In the genomic region with DNA sequence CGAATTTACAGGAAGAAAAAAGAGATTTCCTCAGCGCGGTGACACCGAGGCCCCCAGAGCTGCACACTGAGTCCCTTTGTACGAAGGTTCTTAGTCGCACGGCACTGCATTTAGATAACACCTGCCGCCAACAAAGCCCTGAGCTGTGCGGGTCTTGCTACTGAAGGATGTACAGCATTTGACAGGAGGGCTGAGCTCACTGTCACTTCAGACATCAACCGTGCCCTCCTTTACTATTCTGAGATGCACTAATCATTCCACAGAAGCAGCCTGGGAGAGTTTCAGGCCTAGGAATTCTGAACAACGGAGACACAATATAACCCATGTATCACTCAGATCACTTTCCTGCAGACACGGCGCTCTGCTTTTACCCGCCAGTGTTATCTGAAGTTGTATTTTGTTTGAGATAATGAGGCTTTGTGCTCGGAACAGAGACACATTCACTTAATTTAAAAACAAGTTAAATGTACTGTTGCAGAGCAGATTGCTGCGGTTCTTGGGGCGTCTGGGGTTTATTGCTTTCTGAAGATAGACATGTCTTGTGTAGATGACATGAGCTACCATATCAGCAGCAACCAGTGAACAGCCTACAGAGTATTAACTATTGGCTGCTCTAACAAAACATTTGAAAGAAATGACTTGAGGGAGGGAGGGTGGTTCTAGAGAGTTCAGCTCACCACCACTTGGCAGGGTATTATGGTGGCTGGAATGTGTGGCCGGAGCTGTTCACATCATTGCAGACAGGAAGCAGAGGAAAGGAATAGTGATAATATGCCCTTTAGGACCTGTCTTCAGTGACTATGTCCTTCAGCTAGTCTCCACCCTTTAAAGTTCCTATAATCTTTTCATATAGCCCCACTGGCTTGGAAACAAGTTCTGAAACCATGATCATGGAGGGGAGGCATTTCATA, we compare ENCODE assay signal across 13 mouse cellular contexts. TPM values are rescaled to one million over a fixed set of nuclear protein-coding genes. Genes with fewer than 3 reads are reported as not detected.
DNase-seq lines count a peak whose midpoint lies in the region; ATAC-seq lines count a peak whose summit lies in the region.
"Had no signal": no experiment of that assay in that cellular context is flagged by ENCODE, and none has a peak within 500 bp of the region (broad histone marks: within the 10 kb centered on the region; RNA-seq: fewer than 3 reads in every experiment).

No protein-coding gene starts in this region.

- H3K9ac ChIP-seq in hindbrain, embryonic 16.5 days (ENCODE audit: low read depth, low read length): peak overlapping the region; percentile 16; the same call in 1 of the 2 replicates
- H3K9ac ChIP-seq: embryonic facial prominence, embryonic 13.5 days; limb, embryonic 13.5 days; lung, embryonic 15.5 days had no signal

- H3K4me3 ChIP-seq in heart, embryonic 10.5 days: 0 out of 2 replicates have a peak overlapping the region, but pooled peaks have one; percentile 12
- no peak overlapping the region for H3K4me3 ChIP-seq in hindbrain, embryonic 16.5 days (ENCODE audit: low read length)
- H3K4me3 ChIP-seq: embryonic facial prominence, embryonic 13.5 days; limb, embryonic 13.5 days; lung, embryonic 15.5 days had no signal

- no peak overlapping the region for H3K4me2 ChIP-seq in hindbrain, embryonic 16.5 days (ENCODE audit: low read length)
- H3K4me2 ChIP-seq: embryonic facial prominence, embryonic 13.5 days; limb, embryonic 13.5 days; lung, embryonic 15.5 days had no signal

- WGBS in heart, embryonic 10.5 days: 20% methylated on average over 18 of the region's 18 CpGs
- WGBS in hindbrain, embryonic 16.5 days: 48% methylated on average over 18 of the region's 18 CpGs

- no peak overlapping the region for H3K27ac ChIP-seq in heart, embryonic 10.5 days
- peak overlapping the region; percentile 67 for H3K27ac ChIP-seq in hindbrain, embryonic 16.5 days (ENCODE audit: low read depth, low read length)
- H3K27ac ChIP-seq: embryonic facial prominence, embryonic 13.5 days; limb, embryonic 13.5 days; lung, embryonic 15.5 days had no signal

- H3K9me3 ChIP-seq in heart, embryonic 10.5 days: no peaks in the 10 kb centered on the region
- no peaks in the 10 kb centered on the region for H3K9me3 ChIP-seq in hindbrain, embryonic 16.5 days (ENCODE audit: control insufficient read depth, low read length)
- H3K9me3 ChIP-seq: embryonic facial prominence, embryonic 13.5 days; limb, embryonic 13.5 days; lung, embryonic 15.5 days had no signal

- DNase-seq in heart, embryonic 10.5 days (ENCODE audit: low spot score): no peak
- DNase-seq in heart, adult 9 months (ENCODE audit: low spot score in 2 of 2): no peak
- DNase-seq in retina, postnatal 1 day: peak; percentile 42
- no peak for DNase-seq in retina, embryonic 14.5 days (ENCODE audit: low spot score)
- DNase-seq in telencephalon, adult 2 months (ENCODE audit: low read depth, low spot score): peak; percentile 8
- no peak for DNase-seq in cerebellum, postnatal 36 days
- no peak for DNase-seq in thymus, postnatal 10 days (ENCODE audit: low spot score in 2 of 2)
- DNase-seq: cerebellum, adult 9-11 months had no signal

- H3K4me1 ChIP-seq in heart, embryonic 10.5 days: peaks cover 7% of the 10 kb centered on the region; the same call in 1 of the 2 replicates
- no peaks in the 10 kb centered on the region for H3K4me1 ChIP-seq in hindbrain, embryonic 16.5 days (ENCODE audit: control insufficient read depth, insufficient read depth, low read depth, low read length)
- H3K4me1 ChIP-seq: embryonic facial prominence, embryonic 13.5 days; limb, embryonic 13.5 days; lung, embryonic 15.5 days had no signal

- no peaks in the 10 kb centered on the region for H3K27me3 ChIP-seq in heart, embryonic 10.5 days (ENCODE audit: insufficient read depth, poor library complexity, severe bottlenecking)
- no peaks in the 10 kb centered on the region for H3K27me3 ChIP-seq in hindbrain, embryonic 16.5 days (replicated peaks; ENCODE audit: control insufficient read depth, insufficient read depth, low read length)
- H3K27me3 ChIP-seq: embryonic facial prominence, embryonic 13.5 days; limb, embryonic 13.5 days; lung, embryonic 15.5 days had no signal

- peak; percentile 84 for ATAC-seq in hindbrain, embryonic 16.5 days
- ATAC-seq: activated CD4-positive, CD25-positive, alpha-beta regulatory T cell, adult 4 months had no signal

- no peaks in the 10 kb centered on the region for H3K36me3 ChIP-seq in heart, embryonic 10.5 days
- H3K36me3 ChIP-seq in hindbrain, embryonic 16.5 days (ENCODE audit: control insufficient read depth, insufficient read depth, low read length): no peaks in the 10 kb centered on the region
- H3K36me3 ChIP-seq: embryonic facial prominence, embryonic 13.5 days; limb, embryonic 13.5 days; lung, embryonic 15.5 days had no signal

RNA-seq across cellular contexts. Expression of a gene that starts 25.5 kb away (rescaled TPM):
- 22.8 and 23.2 TPM in 2 replicates for polyA plus RNA-seq in heart, embryonic 10.5 days (2016; fragmentation: Nextera tagmentation; extraction: Ambion mirVana)
- polyA plus RNA-seq in hindbrain, embryonic 16.5 days (2015; fragmentation: Nextera tagmentation; extraction: Ambion mirVana): 47.1 and 50.3 TPM in 2 replicates

Comparison
In these comparisons a context has a peak if more than half of its experiments do, and no peak if none do; other contexts are left out.
1. DNase-seq: peak in retina, postnatal 1 day (single experiment) and telencephalon, adult 2 months (single experiment); none in heart, embryonic 10.5 days (single experiment), heart, adult 9 months (0 of 2), retina, embryonic 14.5 days (single experiment), cerebellum, postnatal 36 days (0 of 2) and thymus, postnatal 10 days (0 of 2).